Mouse (Mus musculus) midbrain, postnatal 0 days (tissue): Measurements from ENCODE around the gene Pkd1. TPM values are rescaled to one million over a fixed set of nuclear protein-coding genes. Genes with fewer than 3 reads are reported as not detected.
A peak's percentile ranks its signal among the peaks of the same experiment; 100 is the strongest.

Experiments used
- ATAC-seq: fragments of 200-750 bp; cut with Nextera tagmentation; 2 replicates; pipeline ENCODE4 v1.8.0; 2017; ENCODE audit warnings: moderate number of reproducible peaks, mild to moderate bottlenecking, moderate TSS enrichment, moderate library complexity; ENCODE audit not compliant: low FRiP score
- DNase-seq: peaks from one replicate; pipeline ENCODE4 v3.0.0-alpha.2; 2015; ENCODE audit warnings: low spot score
- H3K27ac ChIP-seq: fragments of 300-500 bp; sonication (generic); 2 replicates; pipeline ENCODE4 v1.5.1; 2014; ENCODE audit warnings: low read depth, mild to moderate bottlenecking, low read length, mixed read lengths
- H3K27me3 ChIP-seq: fragments of 300-500 bp; sonication (generic); 2 replicates; pipeline ENCODE4 v1.6.1; 2014; ENCODE audit warnings: low read length, control low read depth, mixed read lengths; ENCODE audit not compliant: insufficient read depth
- H3K36me3 ChIP-seq: fragments of 300-500 bp; sonication (generic); 2 replicates; pipeline ENCODE4 v1.6.1; 2014; ENCODE audit warnings: low read length, control low read depth, mixed read lengths; ENCODE audit not compliant: insufficient read depth
- H3K4me1 ChIP-seq: fragments of 300-500 bp; sonication (generic); 2 replicates; pipeline ENCODE4 v1.6.1; 2014; ENCODE audit warnings: mild to moderate bottlenecking, control low read depth, antibody characterized with exemption, low read length, mixed read lengths; ENCODE audit not compliant: insufficient read depth
- H3K4me2 ChIP-seq: fragments of 300-500 bp; sonication (generic); 2 replicates; pipeline ENCODE4 v1.6.1; 2014; ENCODE audit warnings: low read depth, mild to moderate bottlenecking, low read length, mixed read lengths; ENCODE audit not compliant: poor library complexity, severe bottlenecking
- H3K4me3 ChIP-seq: fragments of 300-500 bp; sonication (generic); 2 replicates; pipeline ENCODE4 v1.5.1; 2014; ENCODE audit warnings: low read depth, mild to moderate bottlenecking, low read length, moderate library complexity
- H3K9ac ChIP-seq: fragments of 300-500 bp; sonication (generic); replicated peaks from 2 replicates; pipeline ENCODE4 v1.6.1; 2014; ENCODE audit warnings: mild to moderate bottlenecking, low read length, moderate library complexity, mixed read lengths; ENCODE audit not compliant: poor library complexity, severe bottlenecking
- H3K9me3 ChIP-seq: fragments of 300-500 bp; sonication (generic); 2 replicates; pipeline ENCODE4 v1.6.1; 2016; ENCODE audit warnings: low read length, control low read depth
- CTCF ChIP-seq: IDR thresholded peaks from 2 replicates; pipeline ENCODE4 v1.5.1; 2016; ENCODE audit warnings: antibody characterized with exemption, mild to moderate bottlenecking
- WGBS: fragments of 180-500 bp; shearing (Covaris S2); extraction: QIAGEN DNeasy Blood & Tissue Kit; methylation state at CpG from one replicate; pipeline ENCODE4 v1.1.7; 2014; 5-methylcytosine and 5-hydroxymethylcytosine counted together
- polyA plus RNA-seq: library from polyadenylated mRNA; unstranded; fragments of >200 nt; fragmentation: Nextera tagmentation; extraction: Ambion mirVana; gene quantifications from 2 replicates; pipeline ENCODE4 v1.2.1, GENCODE M21; 2015
- total RNA-seq: library from RNA; depleted of rRNA; stranded (reverse); fragments of >200 nt; gene quantifications from 2 replicates; pipeline ENCODE4 v1.2.3, GENCODE M21; 2014

Pkd1 gene
- total and polyA plus RNA-seq, 2 experiments from 2014 or later: 13.6 to 73.6 TPM

DNA sequence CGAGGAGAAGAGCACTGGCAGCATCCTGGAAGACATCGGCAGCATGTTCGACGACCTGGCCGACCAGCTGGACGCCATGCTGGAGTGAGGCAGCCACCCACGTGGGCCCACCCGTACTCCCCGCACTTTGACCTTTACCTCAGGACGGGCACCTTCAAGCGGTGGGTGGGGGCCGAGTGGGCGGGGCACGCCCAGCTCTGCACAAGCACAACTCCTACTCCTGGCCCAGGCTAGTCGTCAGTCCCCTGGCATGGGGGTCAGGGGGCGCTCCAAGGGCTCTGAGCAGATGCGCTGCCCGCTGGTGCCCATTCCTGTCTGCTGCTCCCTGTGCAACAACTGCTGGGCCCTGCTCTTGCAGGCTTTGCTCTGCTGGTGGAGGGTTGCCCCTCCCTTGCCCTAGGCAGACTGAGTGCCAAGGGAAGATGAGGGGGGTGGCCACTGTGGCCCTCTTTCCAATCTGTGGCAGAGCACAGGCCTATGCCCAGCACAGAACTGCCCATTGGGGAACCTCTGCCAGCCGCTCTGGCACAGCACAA lies 42.4 kb upstream of the Pkd1 start:
- Histone ChIP-seq H3K27me3 (no peaks in the 10 kb centered on the region), H3K27ac (peak overlapping the region; percentile 65)

DNA sequence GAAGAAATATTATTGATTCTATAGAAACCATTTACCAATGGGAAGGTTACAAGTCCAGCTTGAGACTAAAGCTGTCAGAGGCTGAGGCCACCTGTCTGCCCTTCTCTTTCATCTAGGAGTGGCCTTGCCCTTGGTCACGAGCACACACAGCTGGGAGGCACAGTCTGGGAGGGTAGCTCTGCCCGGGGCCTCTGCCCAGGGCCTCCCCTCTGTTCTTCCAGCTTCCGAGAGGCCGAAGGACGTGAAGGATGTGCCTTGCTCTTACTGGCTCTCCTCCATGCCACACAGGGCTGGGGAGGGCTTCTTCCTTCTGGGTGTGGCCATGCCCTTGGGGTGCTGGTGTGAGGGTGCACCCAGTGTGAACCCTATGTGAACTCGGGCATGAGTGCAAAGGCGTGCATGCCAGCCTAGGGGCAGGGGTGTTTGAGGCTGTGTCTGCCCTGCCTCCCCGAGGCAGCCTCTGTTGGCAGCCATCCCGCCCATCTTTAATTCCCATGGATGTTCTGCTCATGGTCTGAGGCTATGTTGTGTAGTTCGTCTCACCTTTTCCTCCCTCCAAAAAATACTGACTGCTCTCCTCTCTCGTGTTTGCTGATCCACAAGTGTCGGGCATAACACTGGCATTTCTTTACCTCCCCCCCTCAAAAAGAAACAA lies 41.7 kb upstream of the Pkd1 start:
- Histone ChIP-seq H3K4me2 (no peak overlapping the region), H3K4me3 (no peak overlapping the region), H3K27ac (no peak overlapping the region), H3K9me3 (no peaks in the 10 kb centered on the region), H3K27me3 (no peaks in the 10 kb centered on the region), H3K4me1 (no peaks in the 10 kb centered on the region), H3K36me3 (peaks cover 87% of the 10 kb centered on the region), H3K9ac (no peak overlapping the region)
- ATAC-seq (no peak), DNase-seq (no peak)
- TF ChIP-seq CTCF: no peak
- WGBS: 76% methylated on average over 12 of the region's 12 CpGs

More for the DNA sequence above, 42.4 kb upstream of the Pkd1 start:
- no peak overlapping the region for H3K9ac ChIP-seq
- ATAC-seq (no peak), DNase-seq (peak; percentile 15)
- H3K4me3 ChIP-seq: no peak overlapping the region
- peaks cover 94% of the 10 kb centered on the region for H3K36me3 ChIP-seq
- no peak for TF ChIP-seq CTCF
- no peaks in the 10 kb centered on the region for H3K4me1 ChIP-seq
- 44% methylated on average over 19 of the region's 19 CpGs for WGBS
- no peak overlapping the region for H3K4me2 ChIP-seq
- no peaks in the 10 kb centered on the region for H3K9me3 ChIP-seq

- H3K9ac ChIP-seq: no peak overlapping the region; the same call in 1 of the 2 replicates
- H3K27me3 ChIP-seq: no peaks in the 10 kb centered on the region
- H3K9me3 ChIP-seq: no peaks in the 10 kb centered on the region
- 49% methylated on average over 5 of the region's 5 CpGs for WGBS
- no peak overlapping the region for H3K4me2 ChIP-seq
- DNase-seq (peak; percentile 75), ATAC-seq (no peak)
- no peak overlapping the region for H3K4me3 ChIP-seq
- H3K36me3 ChIP-seq: peaks cover 77% of the 10 kb centered on the region
- no peaks in the 10 kb centered on the region for H3K4me1 ChIP-seq
- peak; percentile 85 for TF ChIP-seq CTCF
- no peak overlapping the region for H3K27ac ChIP-seq
Measured at GRCm38 (mm10) chr17:24513609-24514008, 36.0 kb upstream of the Pkd1 start.

- Histone ChIP-seq H3K27ac (no peak overlapping the region), H3K27me3 (no peaks in the 10 kb centered on the region), H3K9ac (no peak overlapping the region), H3K4me3 (no peak overlapping the region), H3K4me1 (no peaks in the 10 kb centered on the region), H3K36me3 (peaks cover 77% of the 10 kb centered on the region), H3K9me3 (no peaks in the 10 kb centered on the region), H3K4me2 (no peak overlapping the region)
- DNase-seq (no peak), ATAC-seq (no peak)
- WGBS: 85% methylated on average over 23 of the region's 24 CpGs
- no peak for TF ChIP-seq CTCF
Measured at GRCm38 (mm10) chr17:24514270-24515257, 35.1 kb upstream of the Pkd1 start.

- no peak for ATAC-seq
- Histone ChIP-seq H3K9ac (no peak overlapping the region), H3K4me2 (no peak overlapping the region), H3K9me3 (no peaks in the 10 kb centered on the region), H3K27me3 (no peaks in the 10 kb centered on the region), H3K4me3 (no peak overlapping the region), H3K36me3 (peaks cover 46% of the 10 kb centered on the region), H3K4me1 (no peaks in the 10 kb centered on the region), H3K27ac (no peak overlapping the region)
- WGBS: 94% methylated on average over 4 of the region's 4 CpGs
- no peak for TF ChIP-seq CTCF
- no peak for DNase-seq
Measured at GRCm38 (mm10) chr17:24520450-24520849, 29.2 kb upstream of the Pkd1 start.

DNA sequence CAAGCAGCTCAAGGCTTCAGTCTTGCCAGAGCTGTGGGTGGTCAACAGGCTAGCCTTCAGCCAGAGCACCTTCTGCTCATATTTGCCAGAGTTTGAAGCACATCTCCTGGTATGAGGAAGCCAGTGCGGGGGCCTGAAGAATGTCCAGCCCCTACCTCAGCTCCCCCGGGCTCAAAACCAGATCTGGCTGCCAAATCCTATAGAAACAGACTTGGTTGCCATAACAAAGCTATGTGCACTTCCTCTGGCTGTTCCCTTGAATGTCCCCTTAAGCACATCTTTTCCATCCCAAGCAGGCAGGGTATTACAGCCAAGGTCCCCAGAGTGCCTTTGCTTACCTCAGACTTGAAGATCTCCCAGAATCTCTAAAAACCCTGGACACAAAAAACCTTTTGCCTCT lies 24.9 kb upstream of the Pkd1 start:
- no peak for TF ChIP-seq CTCF
- Histone ChIP-seq H3K4me3 (no peak overlapping the region), H3K4me1 (peaks cover 16% of the 10 kb centered on the region), H3K36me3 (peaks cover 13% of the 10 kb centered on the region), H3K27me3 (no peaks in the 10 kb centered on the region), H3K9ac (0 out of 2 replicates have a peak overlapping the region, but pooled peaks have one; percentile 0), H3K27ac (no peak overlapping the region), H3K4me2 (no peak overlapping the region), H3K9me3 (no peaks in the 10 kb centered on the region)
- no peak for DNase-seq
- WGBS: 69% methylated on average over 2 of the region's 2 CpGs
- no peak for ATAC-seq
